Mouse (Mus musculus) T-cell, adult 2 months (primary cell): ENCODE data around the gene Rps26.
"Not testable (repeated sequence)": the region's sequence is repeated elsewhere in the genome, so short reads cannot be mapped to it uniquely, and the experiment has no call there.

Experiments
- DNase-seq: peaks from one replicate; pipeline ENCODE4 v3.0.0; 2022; ENCODE audit warnings: low spot score

The Rps26 gene

DNA sequence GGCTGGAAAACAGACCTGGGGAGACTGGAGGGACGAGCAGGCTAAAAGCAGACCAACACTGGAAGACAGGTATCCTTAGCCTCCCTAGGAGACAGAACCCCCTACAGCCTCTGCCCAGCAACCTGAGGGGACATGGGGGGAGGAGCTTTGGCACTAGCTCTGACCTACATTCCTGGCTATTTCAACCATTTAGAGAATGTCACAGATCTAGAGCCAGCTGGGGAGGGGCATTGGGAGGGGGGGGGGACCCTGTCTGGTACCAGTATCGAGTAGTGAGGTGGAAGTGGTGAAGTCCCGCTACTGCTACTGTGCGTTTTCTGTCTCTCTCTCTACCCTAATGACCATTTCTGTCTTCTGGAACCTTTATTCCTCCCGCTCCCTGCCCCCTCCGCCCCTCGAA is 15.3 kb upstream of the Rps26 start:
- DNase-seq = no peak

DNA sequence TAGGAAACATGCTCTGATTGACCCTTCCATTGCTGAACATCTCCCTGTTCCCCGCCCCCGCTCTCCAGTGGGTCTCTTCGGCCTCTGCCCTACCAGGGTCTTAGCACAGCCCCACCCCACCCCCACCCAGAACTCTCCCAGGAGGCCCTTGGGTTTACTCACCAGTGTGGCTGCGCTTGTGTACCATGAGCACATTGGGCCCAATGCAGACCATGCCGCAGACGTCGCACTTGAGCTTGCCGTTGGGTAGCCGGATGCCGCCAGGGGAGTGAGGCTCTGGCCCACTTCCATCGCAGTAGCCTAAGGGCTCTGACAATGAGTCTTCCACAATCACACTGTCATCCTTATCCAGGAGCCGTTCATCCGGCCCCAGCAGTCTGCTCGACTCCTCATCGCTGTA is 14.3 kb upstream of the Rps26 start:
- no peak for DNase-seq

- DNase-seq = no peak
Measured at GRCm38 (mm10) chr10:128639999-128640398, 13.5 kb upstream of the Rps26 start.

DNA sequence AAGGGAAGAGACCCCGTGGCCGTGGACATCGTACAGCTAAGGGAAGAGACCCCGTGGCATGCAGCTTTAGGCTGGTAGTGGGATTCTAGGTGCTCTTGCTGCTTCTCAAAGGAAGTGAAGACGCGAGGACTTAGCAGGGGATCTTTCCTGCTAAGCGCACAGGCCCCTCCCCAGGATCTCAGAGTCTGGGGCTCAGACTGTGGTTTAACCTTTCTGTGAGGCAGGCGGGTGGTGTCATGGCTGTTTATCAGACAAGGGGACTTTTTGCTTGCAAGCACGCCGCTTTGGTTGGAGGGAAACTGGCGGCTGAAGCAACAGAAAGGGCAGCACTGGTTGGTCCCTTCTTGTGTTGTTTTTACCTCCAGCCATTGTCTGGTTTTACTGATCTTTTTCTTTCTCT is 10.5 kb upstream of the Rps26 start:
- peak; percentile 89 for DNase-seq

DNA sequence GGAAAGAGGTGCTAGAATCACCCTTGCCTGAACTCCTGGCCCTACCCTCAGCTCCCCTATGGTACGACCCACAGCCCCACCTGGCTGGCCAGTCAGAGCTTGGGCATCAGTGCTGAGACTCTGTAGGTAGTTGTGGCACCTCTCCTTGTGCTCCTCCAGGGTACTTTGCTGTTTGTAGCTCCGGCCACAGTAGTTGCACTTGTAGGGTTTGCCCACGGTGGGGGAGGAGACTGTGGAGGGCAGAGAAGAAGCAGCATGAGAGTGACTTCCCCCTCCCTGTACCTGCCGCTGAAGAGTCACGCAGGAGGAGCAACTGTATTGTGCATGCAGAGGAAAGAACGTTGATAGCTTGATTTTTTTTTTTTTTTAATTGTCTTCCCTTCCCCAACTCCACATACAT is 10.0 kb upstream of the Rps26 start:
- DNase-seq = peak; percentile 65

DNA sequence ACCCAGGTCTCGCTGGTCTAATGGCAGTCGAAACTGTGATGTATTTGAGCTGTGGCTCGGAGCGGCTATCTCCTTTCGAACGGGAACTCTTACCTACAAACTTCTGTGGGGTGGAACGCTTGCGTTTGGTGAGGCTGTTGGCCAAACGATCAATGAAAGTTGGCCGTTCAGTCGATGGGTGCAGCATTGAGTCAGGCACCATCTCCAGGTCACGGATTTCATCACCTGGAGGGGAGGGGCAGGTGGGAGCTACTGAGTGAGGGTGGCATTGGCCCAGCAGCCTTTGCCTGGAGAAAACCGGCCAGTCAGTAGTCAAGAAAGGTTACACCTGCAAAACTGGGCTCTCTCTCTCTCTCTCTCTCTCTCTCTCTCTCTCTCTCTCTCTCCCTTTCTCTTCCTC is 9.2 kb upstream of the Rps26 start:
- DNase-seq = no peak

- DNase-seq = no peak
Measured at GRCm38 (mm10) chr10:128631571-128631970, 5.0 kb upstream of the Rps26 start.

DNA sequence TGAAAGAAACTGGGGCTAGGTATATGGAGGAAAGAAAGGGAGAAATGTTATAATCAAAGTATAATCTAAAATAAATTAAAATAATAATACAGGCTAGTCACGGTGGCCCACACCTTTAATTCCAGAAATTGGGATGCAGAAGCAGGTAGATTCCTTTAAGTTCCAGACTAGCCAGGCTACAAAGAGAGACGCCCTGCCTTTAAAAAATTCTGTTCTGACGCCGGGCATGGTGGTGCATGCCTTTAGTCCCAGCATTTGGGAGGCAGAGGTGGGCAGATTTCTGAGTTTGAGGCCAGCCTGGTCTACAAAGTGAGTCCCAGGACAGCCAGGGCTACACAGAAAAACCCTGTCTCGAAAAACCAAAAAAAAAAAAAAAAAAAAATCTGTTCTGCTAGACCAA is 3.8 kb upstream of the Rps26 start:
- DNase-seq = not testable (repeated sequence)

GRCm38 (mm10) chr10:128629746-128630145 is 3.2 kb upstream of the Rps26 start:
- no peak for DNase-seq

DNA sequence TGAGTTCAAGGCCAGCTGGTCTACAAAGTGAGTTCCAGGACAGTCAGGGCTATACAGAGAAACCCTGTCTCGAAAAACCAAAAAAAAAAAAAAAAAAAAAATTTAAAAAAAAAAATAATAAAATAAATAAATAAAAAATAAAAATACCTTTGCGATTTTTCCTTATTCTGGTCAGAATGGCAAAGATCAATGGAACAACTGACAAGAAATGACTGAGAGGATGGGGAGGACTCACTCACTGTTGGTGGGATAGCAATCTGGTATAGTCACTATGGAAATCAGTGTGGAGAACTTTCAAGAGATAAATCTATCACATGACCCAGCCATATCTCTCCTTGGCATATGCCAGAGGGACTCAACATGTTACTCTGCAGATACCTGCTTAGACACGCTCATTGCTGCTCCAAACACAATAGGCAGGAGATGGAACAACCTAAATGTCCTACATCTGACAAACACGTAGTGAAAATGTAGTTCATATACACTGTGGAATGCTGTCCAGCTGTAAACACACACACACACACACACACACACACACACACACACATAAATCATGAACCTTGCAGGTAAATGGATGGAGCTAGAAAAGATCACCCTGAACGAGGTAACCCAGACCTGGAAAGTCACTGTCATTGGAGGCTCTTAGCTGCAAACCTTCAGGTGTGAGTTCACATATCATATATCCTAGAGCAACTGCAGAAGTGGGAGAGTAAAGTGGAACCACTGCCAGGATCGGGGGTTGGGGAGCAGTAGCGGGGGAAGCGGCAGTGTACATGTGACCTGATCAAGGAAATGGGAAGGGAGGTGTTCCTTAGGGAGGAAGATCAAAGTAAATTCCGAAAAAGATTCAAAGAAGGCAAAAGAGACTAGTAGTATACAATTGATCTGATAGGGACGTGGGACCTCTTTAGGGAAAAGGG is 1.1 kb upstream of the Rps26 start:
- no peak for DNase-seq

DNA sequence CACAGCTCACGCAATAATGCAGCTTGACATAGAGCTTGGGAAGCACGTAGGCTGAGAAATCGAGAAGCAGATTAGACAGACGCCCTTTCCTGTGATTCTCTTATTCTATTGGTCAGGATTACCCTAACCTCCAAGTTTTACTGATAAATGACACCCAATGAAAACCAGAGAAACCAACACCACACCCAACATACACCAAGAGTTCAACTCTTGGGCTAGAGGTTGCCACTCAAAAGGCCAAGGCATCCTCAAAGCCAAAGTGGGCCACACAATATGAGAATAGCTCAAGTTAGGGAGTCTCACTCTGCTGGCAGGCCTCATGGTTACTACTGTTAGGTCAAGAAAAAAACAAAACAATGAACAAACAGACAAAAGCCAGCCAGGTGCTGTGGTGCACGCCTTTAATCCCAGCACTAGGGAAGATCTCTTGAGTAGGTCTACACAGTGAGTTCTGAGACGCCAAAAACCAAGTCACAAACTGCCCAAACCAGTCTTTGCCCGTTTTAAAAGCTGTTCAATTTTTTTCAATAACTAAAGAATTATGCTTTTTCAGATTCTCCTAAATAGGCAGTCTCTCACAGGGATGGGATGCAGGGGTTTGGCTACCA is 1.2 kb downstream of the Rps26 start:
- no peak for DNase-seq

DNA sequence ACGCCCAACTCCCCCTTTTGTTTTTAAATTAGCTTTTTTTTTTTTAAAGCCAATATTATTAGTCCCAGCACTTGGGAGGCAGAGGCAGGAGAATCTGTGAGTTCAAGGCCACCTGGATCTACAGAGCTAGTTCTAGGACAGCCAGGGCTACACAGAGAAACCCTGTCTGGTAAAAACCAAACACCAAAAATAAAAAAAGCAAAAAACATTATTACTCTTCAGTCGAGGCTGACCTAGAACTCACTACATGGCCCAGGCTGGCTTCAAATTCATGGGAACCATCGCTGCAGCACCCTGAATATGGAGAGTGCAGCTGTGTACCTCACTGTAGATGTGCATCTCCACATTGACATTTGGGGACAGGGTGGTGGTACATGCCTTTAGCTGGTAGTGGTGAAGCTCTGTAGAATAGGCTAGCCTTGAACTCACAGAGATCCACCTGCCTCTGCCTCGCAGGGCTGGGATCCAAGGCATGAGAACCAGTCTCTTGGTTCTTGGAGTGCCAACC is 3.4 kb downstream of the Rps26 start:
- not testable (repeated sequence) for DNase-seq

GRCm38 (mm10) chr10:128622702-128623101 is 3.8 kb downstream of the Rps26 start:
- DNase-seq = no peak

DNA sequence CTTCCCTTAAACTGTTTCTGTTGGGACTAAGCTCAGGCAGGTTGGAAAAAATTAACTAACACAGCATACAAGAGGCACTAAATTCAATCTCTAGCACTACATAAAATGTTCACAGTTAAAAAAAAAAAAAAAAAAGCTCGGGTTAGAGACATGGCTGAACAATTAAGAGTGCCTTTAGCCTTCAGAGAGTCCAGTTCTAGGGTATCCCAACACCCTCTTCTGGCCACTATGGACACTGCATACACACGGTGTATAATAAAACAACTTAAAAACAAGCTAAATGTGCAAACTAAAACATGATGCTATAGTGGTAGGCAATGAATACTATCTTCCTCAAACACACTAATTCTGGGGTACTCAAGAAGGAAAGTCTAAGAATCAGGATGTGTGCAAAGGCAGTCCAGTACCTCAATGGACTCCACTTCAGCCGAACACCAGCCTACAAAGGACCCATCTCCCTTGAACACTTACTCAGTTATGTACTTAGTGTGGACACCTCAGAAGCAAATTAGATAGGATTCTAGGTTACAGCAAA is 4.5 kb downstream of the Rps26 start:
- no peak for DNase-seq

DNA sequence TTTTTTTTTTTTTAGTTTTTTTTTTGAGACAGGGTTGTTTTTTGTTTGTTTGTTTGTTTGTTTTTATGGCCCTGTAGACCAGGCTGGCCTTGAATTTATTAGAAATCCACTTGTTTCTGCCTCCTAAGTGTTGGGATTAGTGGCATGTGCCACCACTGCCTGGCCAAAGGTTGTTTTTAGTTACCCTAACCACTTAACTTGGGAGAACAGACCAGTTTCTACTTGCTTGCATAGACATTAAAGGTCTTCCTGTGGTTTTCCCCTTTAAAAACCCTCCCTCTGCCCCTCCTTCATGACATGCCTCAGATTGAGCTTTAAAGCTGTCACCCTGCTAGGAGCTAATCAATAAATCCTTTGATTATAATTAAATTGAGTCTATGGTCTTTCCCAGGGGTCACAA is 6.3 kb downstream of the Rps26 start:
- DNase-seq = no peak

DNA sequence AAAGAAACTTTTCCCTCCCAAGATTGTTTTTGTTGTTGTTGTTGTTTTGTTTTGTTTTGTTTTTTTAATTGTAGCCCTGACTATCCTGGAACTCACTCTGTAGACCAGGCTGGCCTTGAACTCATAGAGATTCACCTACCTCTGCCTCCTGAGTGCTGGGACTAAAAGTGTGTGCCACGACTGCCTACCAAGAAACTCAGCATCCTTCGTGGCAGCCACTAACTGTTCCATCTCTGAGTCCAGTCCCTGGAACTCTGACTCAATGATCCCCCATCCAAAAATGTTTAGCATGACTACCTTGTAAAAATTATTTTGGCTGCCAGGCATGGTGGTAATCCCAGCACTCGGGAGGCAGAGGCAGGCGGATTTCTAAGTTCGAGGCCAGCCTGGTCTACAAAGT is 7.4 kb downstream of the Rps26 start:
- DNase-seq = not testable (repeated sequence)

DNA sequence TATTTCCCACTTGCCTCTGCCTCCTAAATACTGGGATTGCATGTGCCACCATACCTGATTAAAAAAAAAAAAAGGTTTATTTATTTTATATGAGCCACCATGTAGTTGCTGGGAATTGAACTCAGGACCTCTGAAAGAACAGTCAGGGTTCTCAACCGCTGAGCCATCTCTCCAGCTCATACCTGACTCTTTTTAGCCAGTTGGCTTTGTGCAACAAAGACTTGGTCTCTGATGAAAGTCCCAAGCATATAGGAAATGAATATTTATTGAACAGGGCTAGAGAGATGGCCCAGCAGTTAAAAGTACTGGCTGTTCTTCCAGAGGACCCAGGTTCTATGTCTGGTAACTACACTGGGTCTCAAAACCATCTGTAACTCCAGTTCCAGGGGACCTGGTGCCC is 8.0 kb downstream of the Rps26 start:
- DNase-seq = no peak

DNA sequence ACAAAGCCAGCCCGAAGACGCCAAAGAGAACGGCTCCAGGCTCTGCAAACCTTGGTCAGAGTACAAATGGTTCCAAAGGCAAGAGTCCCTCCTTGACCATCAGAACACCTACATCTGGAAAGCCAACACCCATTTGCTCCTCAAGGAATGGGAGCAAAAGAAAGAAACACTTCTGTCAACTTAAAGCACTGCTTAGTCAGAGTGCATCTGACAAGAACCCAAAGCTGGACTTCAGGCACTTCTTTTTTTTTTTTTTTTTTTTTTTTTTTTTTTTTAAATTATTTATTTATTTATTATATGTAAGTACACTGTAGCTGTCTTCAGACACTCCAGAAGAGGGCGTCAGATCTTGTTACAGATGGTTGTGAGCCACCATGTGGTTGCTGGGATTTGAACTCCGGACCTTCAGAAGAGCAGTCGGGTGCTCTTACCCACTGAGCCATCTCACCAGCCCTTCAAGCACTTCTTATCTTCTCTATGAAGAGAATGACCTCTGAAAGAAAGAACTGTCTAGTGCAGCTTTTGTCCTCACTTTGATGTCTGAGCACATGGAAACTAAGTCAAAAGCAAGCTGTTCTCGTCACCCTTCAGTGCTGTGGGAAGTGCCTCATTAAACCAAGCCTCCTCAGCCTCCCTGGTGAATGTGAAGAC is 10.6 kb downstream of the Rps26 start:
- DNase-seq = not testable (repeated sequence)

DNA sequence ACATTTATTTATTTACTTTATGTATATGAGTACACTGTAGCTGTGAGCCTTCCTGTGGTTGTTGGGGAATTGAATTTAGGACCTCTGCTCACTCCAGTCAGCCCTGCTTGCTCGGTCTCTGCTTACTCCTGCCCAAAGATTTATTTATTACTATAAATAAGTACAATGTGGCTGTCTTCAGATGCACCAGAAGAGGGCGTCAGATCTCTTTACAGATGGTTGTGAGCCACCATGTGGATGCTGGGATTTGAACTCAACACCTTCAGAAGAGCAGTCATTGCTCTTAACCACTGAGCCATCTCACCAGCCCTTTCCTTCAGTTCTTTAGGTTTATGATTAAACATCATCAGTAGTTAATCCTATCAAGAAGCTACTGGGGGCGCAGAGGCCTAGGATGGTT is 11.6 kb downstream of the Rps26 start:
- no peak for DNase-seq

DNA sequence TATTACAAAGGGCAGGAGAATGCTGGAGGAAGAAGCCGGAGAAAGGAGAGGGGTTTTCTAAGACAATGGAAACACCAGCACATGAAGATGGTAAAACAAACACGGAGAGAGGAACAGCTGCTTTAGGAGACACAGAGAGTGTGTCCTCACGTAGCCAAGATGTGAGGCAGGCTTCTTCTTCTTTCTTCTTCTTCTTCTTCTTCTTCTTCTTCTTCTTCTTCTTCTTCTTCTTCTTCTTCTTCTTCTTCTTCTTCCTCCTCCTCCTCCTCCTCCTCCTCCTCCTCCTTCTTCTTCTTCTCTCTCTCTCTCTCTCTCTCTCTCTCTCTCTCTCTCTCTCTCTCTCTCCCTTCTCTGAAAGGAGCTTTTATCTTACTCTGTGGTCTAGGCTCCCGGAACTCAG is 12.7 kb downstream of the Rps26 start:
- DNase-seq = not testable (repeated sequence)

- peak; percentile 31 for DNase-seq
Measured at GRCm38 (mm10) chr10:128613154-128613440, 13.4 kb downstream of the Rps26 start.

DNA sequence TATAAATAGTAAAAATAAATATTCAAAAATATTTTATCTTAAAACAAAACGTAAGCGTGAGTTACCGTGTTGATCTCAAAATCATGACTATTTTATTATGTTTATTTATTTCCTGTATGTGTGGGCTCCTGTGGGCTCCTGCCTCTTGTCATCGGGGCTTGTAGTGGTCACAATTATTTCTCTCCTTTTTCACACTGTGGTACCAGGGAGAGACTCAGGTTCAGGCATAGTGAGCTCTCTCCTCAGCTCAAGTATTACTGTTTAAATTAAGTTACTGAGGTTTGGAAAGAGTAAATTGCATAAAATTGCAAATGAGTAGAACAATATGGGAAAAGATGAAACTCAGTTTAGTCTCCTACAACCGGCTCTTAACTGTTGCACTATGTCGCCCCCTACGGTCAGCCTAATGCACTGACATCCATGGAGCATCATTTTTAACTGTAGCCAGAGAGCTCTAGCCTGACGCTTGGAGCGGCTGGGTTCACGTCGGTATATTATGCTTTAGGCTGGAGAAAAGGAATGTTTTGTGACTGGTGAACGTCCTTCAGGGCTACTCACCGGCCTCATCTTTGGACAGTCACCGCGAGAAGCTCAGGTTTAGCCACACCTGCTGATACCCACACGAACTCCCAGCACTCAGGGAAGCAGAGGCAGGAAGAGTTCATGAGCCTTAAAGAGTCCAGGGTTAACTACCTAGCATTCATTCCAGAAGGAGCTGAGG is 14.0 kb downstream of the Rps26 start:
- DNase-seq = peak; percentile 74
